Mouse (Mus musculus) ES-CJ7 (cell line): ENCODE data around the gene Nutm2.

Experiments used
- DNase-seq: peaks from one replicate; pipeline ENCODE4 v3.0.0; 2011; ENCODE audit warnings: low read depth, low spot score

The Nutm2 gene

DNA sequence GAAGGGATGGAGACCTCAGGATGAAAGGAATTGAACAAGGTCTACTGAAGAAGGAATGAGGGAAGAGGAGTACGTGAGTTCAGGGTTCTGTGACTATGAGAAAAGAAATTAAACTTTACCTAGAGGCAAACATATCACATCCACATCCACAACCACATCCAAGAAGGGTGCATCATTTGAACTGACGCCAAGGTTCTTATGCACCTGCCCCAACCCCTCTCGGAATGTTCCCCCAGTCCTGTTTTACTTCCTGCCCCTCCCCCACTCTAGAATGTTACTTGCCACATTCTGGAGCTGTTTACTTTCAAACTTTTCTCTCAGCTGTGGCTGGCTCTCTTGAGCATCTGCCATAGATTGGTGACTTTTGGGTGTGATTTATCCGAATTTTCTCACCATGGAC is at the start of gene Nutm2:
TSS of gene Nutm2 (plus strand) at position 301 of the 400 bp plus-strand sequence.
- DNase-seq = no peak

DNA sequence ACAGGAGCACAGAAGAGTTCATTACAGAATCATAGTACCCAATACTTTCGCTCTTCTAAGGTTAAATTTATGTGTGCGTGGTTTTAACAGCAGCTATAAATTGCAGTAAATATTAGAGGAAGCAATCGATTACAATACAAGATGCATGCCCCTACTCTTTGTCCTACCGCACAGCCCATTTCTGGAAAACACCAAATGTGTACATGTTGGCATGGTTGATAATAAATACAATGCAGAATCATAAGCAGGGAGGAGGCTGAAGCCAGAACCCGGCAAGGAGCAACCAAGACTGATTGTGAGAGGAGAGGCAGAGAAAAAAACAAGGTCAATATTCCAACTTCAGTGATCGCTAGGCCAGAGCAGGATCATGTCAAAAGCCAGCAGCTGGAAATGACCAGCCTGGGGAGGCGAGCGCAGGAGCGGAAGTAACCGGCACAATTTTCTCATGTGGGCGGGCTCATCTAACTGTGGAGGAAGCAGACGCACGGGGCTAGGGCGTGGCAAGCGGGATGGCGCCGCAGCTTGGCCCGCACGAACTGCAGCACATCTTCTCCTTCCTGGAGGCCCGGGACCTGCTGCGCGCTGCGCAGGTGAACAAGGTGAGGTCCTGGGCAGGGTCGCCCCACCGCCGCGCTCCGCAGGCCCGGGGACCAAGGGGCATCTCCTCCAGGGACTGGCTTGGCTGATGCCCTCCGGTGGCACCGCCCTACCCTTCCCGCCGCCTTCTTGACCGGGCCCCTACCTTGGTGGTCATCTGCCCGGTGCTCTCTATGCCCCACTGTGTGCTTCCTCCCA is 49.5 kb upstream of the Nutm2 start, which contains the start of gene Fbxw17:
TSS of gene Fbxw17 (plus strand) at position 476 of the 795 bp plus-strand sequence.
- peak; percentile 72 for DNase-seq

DNA sequence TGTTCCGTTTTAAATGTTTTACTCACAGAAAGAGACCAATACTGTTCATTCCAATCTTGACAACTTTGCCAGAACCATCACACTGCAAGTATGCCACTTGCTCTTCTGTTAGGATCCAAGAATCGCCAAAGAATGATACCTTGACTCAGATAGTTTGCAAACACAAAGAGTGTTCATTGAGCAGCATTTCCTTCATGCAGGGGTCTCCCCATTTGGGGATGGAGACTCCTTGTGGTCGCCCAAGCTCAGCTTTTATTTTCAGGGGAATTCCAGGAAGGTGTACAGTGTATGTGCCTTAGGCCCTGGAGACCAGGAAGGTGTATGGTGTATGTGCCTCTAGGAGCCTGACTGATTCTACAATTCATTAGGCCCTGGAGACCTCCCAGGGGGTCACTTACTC is 48.7 kb upstream of the Nutm2 start:
- DNase-seq = no peak

DNA sequence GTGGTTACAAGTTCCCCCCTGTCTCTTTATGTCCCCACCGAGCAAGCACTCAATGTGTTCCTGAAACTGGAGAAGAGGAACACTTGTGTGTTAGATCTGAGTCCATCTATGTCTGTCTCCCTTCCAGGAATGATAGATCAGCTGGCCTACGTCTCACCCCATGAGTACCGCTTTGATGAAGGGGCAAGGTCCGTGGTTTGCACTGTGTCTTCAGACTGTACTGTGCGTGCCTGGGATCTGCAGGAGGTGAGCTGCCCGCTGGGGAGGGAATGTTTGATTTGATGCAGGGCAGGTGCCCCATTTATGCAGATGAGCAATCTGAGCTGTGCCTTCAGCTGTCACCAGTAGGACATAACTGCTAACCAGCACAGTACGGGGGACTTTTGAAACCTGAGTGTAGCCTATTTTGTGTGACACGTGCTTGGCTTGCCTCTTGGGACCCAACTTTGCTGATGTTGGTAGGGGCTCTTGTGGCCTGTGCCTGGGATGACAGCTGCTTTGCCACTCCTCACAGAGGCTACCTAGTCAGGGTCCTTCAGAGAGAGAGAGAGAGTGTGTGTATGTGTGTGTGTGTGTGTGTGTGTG is 43.4 kb upstream of the Nutm2 start:
- DNase-seq = no peak

DNA sequence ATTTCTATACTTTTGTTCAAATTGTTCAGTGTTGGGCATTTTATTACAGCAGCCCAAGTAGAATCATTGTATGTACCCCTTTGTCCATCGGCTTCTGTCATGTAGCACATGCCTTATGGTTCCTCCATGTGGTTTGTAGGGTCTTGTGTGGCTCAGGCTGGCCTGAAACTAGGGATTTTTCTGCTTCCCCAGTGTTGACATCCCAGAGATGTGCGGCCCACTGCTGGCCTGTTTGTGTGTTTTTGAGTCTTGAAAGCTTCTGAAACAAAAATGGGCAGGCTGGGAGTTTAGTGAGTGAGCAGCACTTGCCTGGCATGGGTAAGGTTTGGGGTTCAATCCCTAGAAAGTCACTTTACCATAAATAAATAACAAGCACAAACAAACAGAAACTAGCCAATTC is 42.6 kb upstream of the Nutm2 start:
- no peak for DNase-seq

DNA sequence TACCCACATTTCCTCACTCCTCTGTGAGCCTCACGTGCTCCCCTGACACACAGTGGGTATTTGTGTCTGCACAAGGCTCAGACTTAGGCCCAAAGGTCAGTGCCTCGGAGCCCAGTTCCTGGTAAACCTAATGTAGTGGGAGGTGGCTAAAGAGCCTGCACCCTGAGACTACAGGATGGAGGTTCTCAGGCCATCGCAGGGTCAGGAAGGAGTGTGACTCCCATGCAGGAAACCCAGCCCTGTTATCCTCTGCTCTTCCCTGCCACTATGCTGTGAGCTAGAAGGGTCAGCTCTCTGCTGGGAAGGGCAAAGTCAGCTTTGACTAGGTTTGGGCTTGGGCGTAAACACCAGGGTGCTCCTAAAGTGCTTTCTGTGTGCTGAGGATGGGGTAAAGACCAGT is 40.4 kb upstream of the Nutm2 start:
- DNase-seq = no peak

DNA sequence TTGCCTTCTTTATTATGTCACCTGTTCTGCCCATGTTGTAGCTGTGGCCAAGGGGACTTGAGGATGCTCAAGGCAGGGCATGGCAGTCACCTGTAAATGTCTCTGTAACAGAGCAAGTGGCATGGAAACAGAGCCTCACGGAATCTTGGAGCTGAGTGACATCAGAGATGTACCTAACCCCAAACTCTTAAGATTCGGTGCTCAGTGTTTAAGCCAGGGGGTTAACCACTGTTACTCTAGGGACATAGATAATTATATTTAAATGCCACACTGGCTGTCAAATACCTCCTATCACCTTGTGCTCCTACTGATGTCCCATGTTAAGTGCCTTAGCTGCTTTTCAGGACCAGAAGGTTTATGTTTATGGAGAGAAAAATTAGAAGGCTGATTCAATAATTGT is 23.3 kb upstream of the Nutm2 start, which contains the start of gene Gm47429:
TSS of gene Gm47429 (minus strand) at position 101 of the 400 bp plus-strand sequence.
- DNase-seq = no peak

DNA sequence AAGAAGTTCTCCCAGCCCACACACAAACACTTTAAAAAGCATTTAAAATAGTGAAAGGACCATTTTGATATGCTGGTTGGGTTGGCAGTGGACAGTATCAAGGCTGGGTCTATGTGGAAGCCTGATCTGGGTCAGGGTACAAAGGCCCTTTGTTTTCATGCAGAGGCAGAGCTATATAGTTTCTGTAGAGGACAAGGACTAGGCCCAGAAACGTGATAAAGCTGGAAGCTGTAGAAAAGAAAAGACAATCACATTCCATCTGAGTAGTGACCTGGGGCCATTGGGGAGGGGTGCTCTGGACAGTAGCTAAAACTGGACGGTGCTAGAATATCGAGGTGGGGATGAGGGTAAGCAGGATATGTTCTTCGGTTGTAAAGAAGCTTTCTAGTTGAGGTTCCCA is 21.8 kb upstream of the Nutm2 start:
- DNase-seq = no peak

DNA sequence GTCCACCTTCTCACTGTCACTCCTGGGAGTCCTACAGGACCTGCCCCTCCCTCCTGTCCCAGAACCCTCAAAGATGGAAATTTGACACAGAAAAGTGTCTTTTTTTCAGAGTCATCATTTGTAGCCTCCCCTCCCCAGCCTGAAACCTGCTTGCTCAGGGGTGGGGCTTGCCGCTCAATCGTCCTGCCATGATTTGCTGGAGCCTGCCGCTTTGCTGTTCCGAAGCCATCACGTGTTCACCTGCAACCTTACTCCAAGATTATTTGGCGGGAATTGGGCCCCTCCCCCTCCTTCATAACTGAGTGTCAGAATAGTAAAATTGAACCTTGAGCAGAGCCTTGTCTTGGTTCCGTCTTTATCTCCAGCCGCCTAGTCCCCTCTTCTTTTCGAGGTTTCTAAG is 14.8 kb upstream of the Nutm2 start:
- peak; percentile 21 for DNase-seq

DNA sequence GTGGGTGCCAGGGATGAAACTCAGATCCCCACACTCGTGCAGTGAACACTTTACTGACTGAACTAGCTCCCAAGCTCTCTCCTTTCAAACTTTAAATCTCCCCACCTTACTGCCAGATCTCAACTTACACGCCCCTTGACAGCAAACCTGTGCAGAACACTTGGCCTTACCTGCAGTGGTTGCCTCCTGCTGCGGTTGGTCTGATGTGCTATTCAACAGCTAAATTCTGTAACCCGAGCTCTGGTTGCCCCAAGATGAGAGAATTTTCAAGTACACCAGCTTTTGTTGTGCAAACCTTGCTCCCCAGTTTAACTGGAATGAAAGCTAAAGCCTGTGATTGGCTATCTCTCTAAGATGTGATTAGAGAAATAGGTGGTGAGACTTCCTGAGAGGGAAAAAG is 13.7 kb upstream of the Nutm2 start:
- DNase-seq = peak; percentile 90

DNA sequence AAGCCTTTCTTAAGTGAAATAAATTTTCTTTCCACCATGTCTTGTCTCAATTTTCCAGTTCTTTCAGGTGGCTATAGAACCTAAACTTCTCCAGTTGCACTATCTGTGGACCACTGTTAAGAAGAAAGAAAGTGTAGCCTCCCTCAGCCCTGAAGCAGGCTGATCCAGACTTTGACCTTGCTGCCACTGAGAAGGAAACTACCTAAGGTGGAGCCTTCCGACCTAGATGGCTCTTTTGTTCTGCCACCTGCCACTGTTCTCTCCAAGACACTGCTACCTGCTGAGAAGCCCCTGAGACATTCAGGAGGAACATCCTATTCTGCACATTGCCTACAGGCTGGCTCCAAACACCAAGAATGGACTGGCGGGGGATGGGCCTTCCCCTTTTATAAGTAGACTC is 6.7 kb upstream of the Nutm2 start:
- DNase-seq = peak; percentile 83

DNA sequence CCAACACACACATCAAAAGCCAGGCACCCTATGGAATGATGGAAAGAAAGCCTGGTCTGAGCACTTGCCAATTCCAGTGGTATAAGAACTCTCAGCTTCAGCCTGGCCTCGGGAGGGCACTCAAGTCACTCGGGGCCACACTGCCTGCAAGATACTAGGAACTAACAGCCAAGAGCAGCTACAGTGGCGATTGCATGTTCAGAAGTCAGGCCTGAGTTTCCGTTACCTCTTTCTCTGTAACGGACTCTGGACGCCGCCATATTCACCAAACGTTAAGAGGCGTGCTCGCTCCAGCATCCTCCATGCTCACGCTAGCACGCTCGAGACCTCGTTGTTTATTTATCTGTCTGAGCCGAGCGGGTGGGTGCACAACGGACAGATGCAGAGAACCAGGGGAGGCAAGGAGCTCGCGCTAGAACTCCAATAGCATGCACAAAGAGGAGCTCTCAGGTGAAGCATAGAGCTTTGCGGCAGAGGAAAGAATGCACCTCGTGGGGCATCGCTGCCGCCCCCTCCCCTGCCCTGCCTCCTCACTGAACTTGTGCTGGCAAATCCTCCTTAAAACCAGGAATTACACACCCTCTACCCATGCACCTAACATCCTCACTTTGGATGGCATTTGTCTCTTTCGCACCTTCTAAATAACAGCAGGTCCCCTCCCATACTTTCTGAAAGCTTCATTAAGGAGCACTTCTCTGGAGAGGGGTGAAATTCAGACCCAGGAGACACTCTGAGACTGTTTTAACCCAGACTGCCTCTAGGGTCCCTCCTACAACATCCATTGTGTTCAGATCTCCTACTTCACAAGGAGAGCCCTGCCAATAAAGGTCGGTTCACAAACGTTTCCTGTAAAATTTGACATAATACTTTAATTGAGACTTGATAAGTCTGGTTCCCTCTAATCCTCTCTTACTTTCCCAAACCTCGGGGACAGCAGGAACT is 2.2 kb upstream of the Nutm2 start:
- DNase-seq = peak; percentile 55

DNA sequence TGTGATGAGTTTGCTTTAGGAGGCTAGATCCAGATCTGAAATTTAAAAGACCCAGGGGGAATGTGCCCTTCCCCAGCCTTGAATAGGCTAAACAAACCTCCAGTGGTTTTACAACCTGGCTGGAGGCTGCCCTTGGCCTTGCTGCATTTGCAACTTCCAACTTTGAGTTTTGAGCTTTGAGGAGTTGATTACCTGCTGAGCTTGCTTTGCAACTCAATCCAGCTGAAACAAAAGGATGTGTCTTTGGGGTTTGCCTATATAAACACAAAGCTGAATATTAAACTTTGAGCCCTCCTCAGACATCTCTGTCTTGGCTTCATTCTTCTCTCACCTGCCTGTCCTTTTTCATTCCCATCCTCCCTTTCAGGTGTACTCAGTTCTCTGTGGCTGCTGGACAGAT is 21.4 kb downstream of the Nutm2 start:
- peak; percentile 54 for DNase-seq

DNA sequence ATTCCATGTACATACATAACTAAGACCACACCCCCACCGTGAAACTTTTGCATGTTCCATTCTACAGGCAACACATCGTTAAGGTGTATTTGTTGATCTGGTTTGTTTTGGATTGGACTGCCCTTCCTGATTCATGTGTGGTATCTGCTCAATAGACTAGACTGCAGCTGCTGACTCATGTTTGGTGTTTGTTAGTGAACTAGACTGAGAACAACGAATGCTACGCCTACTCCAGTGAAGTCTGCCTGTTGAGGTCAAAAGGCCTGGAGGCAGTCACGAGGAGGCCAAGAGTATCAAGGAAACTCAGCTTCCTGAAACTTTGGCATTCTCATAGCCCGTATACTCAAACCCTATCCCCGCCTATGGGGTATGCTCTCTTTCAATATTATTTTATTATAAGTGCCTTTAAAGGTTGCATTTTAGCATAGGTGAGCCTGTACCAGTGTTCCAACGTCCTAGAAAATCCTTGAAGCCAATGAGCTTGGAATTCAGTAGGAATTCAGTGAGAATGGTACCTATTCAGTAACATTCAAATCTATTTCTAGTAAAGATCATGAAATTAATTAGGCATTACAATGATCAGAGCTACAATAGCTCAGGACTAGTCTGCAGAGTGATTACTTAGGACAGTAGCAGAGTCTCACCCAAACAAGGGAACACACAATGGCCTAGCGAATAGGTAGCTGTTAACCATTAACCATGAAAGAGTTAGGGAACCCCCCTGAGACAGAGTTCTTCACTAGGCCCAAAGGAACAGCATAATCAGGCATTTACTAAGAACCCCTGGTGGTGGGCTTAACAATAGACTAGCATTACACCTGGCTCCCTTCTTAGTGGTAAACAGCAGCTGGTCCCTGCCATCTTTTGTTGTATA is 43.6 kb downstream of the Nutm2 start:
- DNase-seq = peak; percentile 47
